Mouse (Mus musculus) kidney, postnatal 0 days (tissue): ENCODE results near the gene Klra17. TPM values are rescaled to one million over a fixed set of nuclear protein-coding genes. Genes with fewer than 3 reads are reported as not detected.
"Not testable (repeated sequence)": the region's sequence is repeated elsewhere in the genome, so short reads cannot be mapped to it uniquely, and the experiment has no call there.

ENCODE experiments used
- ATAC-seq: fragments of 200-750 bp; cut with Nextera tagmentation; replicated peaks from 2 replicates; pipeline ENCODE4 v1.8.0; 2017; ENCODE audit warnings: low read depth, moderate number of reproducible peaks, moderate TSS enrichment, moderate library complexity; ENCODE audit not compliant: low FRiP score
- DNase-seq: peaks from one replicate; pipeline ENCODE4 v3.0.0-alpha.2; 2016; ENCODE audit warnings: low spot score
- H3K27ac ChIP-seq: fragments of 300-500 bp; sonication (generic); 2 replicates; pipeline ENCODE4 v1.5.1; 2014; ENCODE audit warnings: mild to moderate bottlenecking
- H3K27me3 ChIP-seq: fragments of 300-500 bp; sonication (generic); 2 replicates; pipeline ENCODE4 v1.6.1; 2014; ENCODE audit warnings: low read length, mixed read lengths; ENCODE audit not compliant: insufficient read depth
- H3K36me3 ChIP-seq: fragments of 300-500 bp; sonication (generic); 2 replicates; pipeline ENCODE4 v1.6.1; 2014; ENCODE audit warnings: low read length, mixed read lengths; ENCODE audit not compliant: insufficient read depth
- H3K4me1 ChIP-seq: fragments of 300-500 bp; sonication (generic); replicated peaks from 2 replicates; pipeline ENCODE4 v1.6.1; 2014; ENCODE audit warnings: antibody characterized with exemption, low read length, mixed read lengths; ENCODE audit not compliant: insufficient read depth
- H3K4me2 ChIP-seq: fragments of 300-500 bp; sonication (generic); 2 replicates; pipeline ENCODE4 v1.6.1; 2014; ENCODE audit warnings: mild to moderate bottlenecking, low read length, moderate library complexity, mixed read lengths
- H3K4me3 ChIP-seq: fragments of 300-500 bp; sonication (generic); replicated peaks from 2 replicates; pipeline ENCODE4 v1.5.1; 2014; ENCODE audit warnings: low read depth, low read length
- H3K9ac ChIP-seq: fragments of 300-500 bp; sonication (generic); 2 replicates; pipeline ENCODE4 v1.6.1; 2014; ENCODE audit warnings: low read depth, low read length
- H3K9me3 ChIP-seq: fragments of 300-500 bp; sonication (generic); replicated peaks from 2 replicates; pipeline ENCODE4 v1.6.1; 2016; ENCODE audit warnings: low read length, inconsistent platforms, mixed read lengths
- CTCF ChIP-seq: IDR thresholded peaks from 2 replicates; pipeline ENCODE4 v1.5.1; 2016; ENCODE audit warnings: antibody characterized with exemption, low read depth, mild to moderate bottlenecking, moderate library complexity
- WGBS: fragments of 180-500 bp; shearing (Covaris S2); extraction: QIAGEN DNeasy Blood & Tissue Kit; methylation state at CpG from one replicate; pipeline ENCODE4 v1.1.7; 2014; 5-methylcytosine and 5-hydroxymethylcytosine counted together
- polyA plus RNA-seq: library from polyadenylated mRNA; unstranded; fragments of >200 nt; fragmentation: Nextera tagmentation; extraction: Ambion mirVana; gene quantifications from 2 replicates; pipeline ENCODE4 v1.2.1, GENCODE M21; 2015

Gene Klra17
- polyA plus RNA-seq = 0.09 TPM in 1 of 2 replicates, not detected in the other

DNA sequence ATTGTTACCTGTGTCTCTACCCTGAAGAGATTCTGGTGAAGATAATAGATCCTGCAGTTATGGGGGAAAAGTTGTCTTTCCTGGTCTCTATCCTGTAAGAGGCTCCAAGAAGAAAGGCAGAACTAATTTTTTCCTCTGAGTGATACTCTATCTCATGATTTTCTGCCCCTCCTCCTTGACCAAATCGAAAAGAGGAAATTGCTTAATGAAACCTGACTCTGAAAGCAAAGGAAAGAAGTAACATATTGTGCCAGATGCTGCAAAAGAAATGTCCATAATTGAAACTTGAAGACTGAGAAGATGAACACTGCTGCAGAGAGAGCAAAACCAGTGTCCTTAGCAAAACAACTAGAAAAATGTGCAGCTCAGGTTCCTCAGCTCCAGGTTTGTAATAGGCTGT, at the start of gene Klra17:
Gene Klra17 (minus strand): TSS at position 124 of the 400 bp plus-strand sequence.
- WGBS = 53% methylated on average over 1 of the region's 1 CpGs
- Histone ChIP-seq H3K9ac (no peak within 1 kb of the TSS), H3K4me2 (no peak within 1 kb of the TSS), H3K9me3 (no peaks in the 10 kb centered on the region), H3K4me3 (no peak within 1 kb of the TSS), H3K27me3 (no peaks in the 10 kb centered on the region), H3K27ac (no peak within 1 kb of the TSS), H3K4me1 (no peaks in the 10 kb centered on the region), H3K36me3 (no peaks in the 10 kb centered on the region)
- ATAC-seq (no peak), DNase-seq (no peak)
- no peak for TF ChIP-seq CTCF

DNA sequence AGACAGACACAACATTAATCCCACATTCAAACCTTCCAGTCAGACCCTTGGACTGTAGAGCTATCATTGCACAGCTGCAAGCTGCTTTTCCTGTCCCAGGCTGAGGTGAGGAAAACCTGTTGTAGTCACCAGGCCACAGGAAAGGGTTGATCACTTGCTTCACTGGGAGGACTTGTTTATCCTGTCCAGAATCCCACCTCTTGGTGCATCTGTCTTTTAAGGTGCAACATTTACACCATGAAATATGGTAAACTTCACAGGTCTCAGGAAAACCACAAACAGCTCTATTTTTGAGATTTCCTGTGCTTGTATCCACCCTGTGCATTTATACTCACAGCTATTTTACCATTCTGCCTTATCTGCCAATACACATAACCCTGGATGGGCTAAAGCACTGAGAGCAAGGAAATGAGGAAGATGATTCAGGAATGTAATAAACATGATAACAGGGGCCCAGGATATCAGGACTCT, 41.0 kb upstream of the Klra17 start, which contains the start of gene Klra5:
Gene Klra5 (minus strand): TSS at position 175 of the 471 bp plus-strand sequence.
- H3K9me3 ChIP-seq = not testable (repeated sequence)

DNA sequence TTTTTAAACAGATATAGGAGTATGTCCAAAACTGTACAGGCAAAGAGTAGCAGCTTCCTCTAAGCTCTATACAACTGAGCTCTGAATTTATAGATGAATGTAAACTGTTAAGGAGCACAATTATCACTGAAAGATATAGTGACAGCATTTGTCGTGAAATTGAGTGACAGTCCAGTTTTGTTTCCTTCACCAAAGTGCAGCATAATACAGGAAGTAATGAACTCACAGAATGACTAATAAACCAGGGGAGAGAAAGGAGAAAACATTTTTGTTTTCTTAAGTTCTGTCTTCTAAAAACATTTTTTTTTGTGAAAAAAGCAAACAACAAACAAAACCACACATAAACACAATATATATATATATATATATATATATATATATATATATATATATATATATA, 40.5 kb upstream of the Klra17 start:
- Histone ChIP-seq H3K9ac (no peak overlapping the region), H3K9me3 (no peaks in the 10 kb centered on the region), H3K4me2 (no peak overlapping the region), H3K4me3 (no peak overlapping the region), H3K36me3 (no peaks in the 10 kb centered on the region), H3K4me1 (no peaks in the 10 kb centered on the region), H3K27ac (no peak overlapping the region), H3K27me3 (no peaks in the 10 kb centered on the region)
- no peak for ATAC-seq
- TF ChIP-seq CTCF = no peak
- DNase-seq = no peak
- WGBS = 85% methylated on average over 1 of the region's 1 CpGs

More for the DNA sequence above, 41.0 kb upstream of the Klra17 start, which contains the start of gene Klra5:
- H3K9ac ChIP-seq, H3K4me2 ChIP-seq, H3K36me3 ChIP-seq, H3K4me1 ChIP-seq, H3K4me3 ChIP-seq, H3K27me3 ChIP-seq, DNase-seq, H3K27ac ChIP-seq, ATAC-seq: not testable (repeated sequence)

DNA sequence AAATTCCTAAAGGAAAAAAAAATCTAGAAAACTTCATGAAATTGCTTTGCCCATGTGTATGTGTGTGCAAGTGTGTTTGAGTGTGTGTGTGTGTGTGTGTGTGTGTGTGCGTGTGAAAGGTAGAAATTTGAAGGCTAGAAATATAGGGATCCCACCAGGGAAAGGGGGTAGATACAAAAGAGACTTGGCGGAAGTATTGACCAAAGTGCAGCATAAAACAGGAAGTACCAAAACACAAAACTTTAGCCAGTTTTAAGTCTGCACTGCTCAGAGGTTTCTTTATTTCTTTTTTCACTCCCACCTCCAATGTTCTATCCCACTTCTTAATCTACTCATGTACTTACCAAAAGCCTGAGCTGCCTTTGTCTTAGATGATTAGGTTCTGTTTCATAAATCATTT, 6.1 kb upstream of the Klra17 start:
- no peaks in the 10 kb centered on the region for H3K9me3 ChIP-seq
- H3K4me3 ChIP-seq = no peak overlapping the region
- no peak overlapping the region for H3K4me2 ChIP-seq
- no peak overlapping the region for H3K9ac ChIP-seq
- no peak overlapping the region for H3K27ac ChIP-seq
- ATAC-seq = no peak
- TF ChIP-seq CTCF = no peak
- no peaks in the 10 kb centered on the region for H3K4me1 ChIP-seq
- 90% methylated on average over 2 of the region's 2 CpGs for WGBS
- DNase-seq = no peak
- no peaks in the 10 kb centered on the region for H3K36me3 ChIP-seq
- H3K27me3 ChIP-seq = no peaks in the 10 kb centered on the region

DNA sequence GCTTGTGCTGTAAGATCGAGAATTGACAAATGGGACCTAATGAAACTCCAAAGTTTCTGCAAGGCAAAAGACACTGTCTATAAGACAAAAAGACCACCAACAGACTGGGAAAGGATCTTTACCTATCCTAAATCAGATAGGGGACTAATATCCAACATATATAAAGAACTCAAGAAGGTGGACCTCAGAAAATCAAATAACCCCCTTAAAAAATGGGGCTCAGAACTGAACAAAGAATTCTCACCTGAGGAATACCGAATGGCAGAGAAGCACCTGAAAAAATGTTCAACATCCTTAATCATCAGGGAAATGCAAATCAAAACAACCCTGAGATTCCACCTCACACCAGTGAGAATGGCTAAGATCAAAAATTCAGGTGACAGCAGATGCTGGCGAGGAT, 14.1 kb downstream of the Klra17 start, which contains the start of gene Gm17631:
Gene Gm17631 (plus strand): TSS at position 301 of the 400 bp plus-strand sequence.
- no CpG with 5 or more reads among the region's 3 CpGs for WGBS
- DNase-seq, H3K27me3 ChIP-seq, H3K9ac ChIP-seq, H3K4me3 ChIP-seq, H3K36me3 ChIP-seq, H3K9me3 ChIP-seq, ATAC-seq, H3K27ac ChIP-seq, H3K4me1 ChIP-seq, H3K4me2 ChIP-seq: not testable (repeated sequence)

DNA sequence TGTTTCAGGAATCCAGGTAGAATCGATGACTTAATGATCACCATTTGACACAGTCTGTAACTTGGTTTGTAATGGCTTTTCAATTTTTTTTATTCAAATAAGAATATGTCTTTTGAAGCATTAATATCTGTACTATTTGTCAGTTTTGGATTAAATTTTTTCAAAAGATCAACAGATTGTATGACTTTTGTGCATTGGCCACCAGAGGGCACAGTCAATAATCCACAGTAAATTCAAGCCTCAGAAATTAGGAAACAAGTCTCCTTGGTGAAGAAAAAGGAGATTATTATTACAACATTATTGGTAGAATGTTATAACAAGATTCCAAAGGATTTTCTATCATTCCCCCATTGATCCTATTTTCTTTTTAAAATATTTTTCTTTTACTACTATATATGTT, 50.9 kb downstream of the Klra17 start:
- 95% methylated on average over 1 of the region's 1 CpGs for WGBS
- no peak overlapping the region for H3K4me3 ChIP-seq
- no peaks in the 10 kb centered on the region for H3K36me3 ChIP-seq
- H3K9ac ChIP-seq = no peak overlapping the region
- DNase-seq = no peak
- TF ChIP-seq CTCF = peak; percentile 35
- no peak overlapping the region for H3K27ac ChIP-seq
- no peaks in the 10 kb centered on the region for H3K27me3 ChIP-seq
- no peaks in the 10 kb centered on the region for H3K4me1 ChIP-seq
- no peaks in the 10 kb centered on the region for H3K9me3 ChIP-seq
- H3K4me2 ChIP-seq = no peak overlapping the region
- ATAC-seq = no peak

DNA sequence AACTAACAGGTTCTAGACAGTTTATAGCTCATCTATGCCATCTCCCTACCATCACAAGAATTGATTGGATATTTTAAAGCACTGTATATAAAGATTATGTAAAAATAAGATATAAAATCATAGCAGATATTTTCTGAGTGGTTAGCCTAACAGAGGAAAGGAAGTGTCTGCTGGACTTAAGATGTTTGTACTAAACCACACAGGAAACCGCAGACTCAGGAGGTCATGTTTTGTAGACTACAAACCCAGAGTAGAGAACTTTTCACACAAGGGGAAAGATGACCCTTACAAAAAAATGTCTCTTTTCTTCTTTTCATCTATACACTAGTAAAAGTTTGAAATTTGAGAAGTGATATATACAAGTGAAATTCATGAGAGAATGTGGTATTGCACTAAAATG, 52.5 kb downstream of the Klra17 start:
- no peak overlapping the region for H3K4me3 ChIP-seq
- no peak for ATAC-seq
- H3K9ac ChIP-seq = no peak overlapping the region
- H3K4me2 ChIP-seq = no peak overlapping the region
- no peaks in the 10 kb centered on the region for H3K9me3 ChIP-seq
- no peaks in the 10 kb centered on the region for H3K4me1 ChIP-seq
- no peak for TF ChIP-seq CTCF
- H3K36me3 ChIP-seq = no peaks in the 10 kb centered on the region
- DNase-seq = no peak
- no peaks in the 10 kb centered on the region for H3K27me3 ChIP-seq
- 90% methylated on average over 1 of the region's 1 CpGs for WGBS
- no peak overlapping the region for H3K27ac ChIP-seq
